Mouse (Mus musculus) limb, embryonic 15.5 days (tissue): ENCODE results near the gene Clec16a. TPM values are rescaled to one million over a fixed set of nuclear protein-coding genes. Genes with fewer than 3 reads are reported as not detected.

Experiments used
- ATAC-seq: fragments of 200-750 bp; cut with Nextera tagmentation; 2 replicates; pipeline ENCODE4 v1.8.0; 2017; ENCODE audit warnings: low read depth, moderate TSS enrichment; ENCODE audit not compliant: insufficient number of reproducible peaks, low FRiP score, low TSS enrichment
- H3K27ac ChIP-seq: fragments of 300-500 bp; sonication (generic); 2 replicates; pipeline ENCODE4 v1.5.1; 2015; ENCODE audit warnings: moderate library complexity, mild to moderate bottlenecking, inconsistent platforms
- H3K27me3 ChIP-seq: fragments of 300-500 bp; sonication (generic); 2 replicates; pipeline ENCODE4 v1.6.1; 2015; ENCODE audit warnings: inconsistent platforms
- H3K36me3 ChIP-seq: fragments of 300-500 bp; sonication (generic); 2 replicates; pipeline ENCODE4 v1.6.1; 2015; ENCODE audit warnings: inconsistent platforms
- H3K4me1 ChIP-seq: fragments of 300-500 bp; sonication (generic); 2 replicates; pipeline ENCODE4 v1.6.1; 2015; ENCODE audit warnings: inconsistent platforms
- H3K4me2 ChIP-seq: fragments of 300-500 bp; sonication (generic); 2 replicates; pipeline ENCODE4 v1.6.1; 2015; ENCODE audit warnings: mild to moderate bottlenecking, inconsistent platforms
- H3K4me3 ChIP-seq: fragments of 300-500 bp; sonication (generic); 2 replicates; pipeline ENCODE4 v1.5.1; 2015; ENCODE audit warnings: mild to moderate bottlenecking, inconsistent platforms
- H3K9ac ChIP-seq: fragments of 300-500 bp; sonication (generic); 2 replicates; pipeline ENCODE4 v1.6.1; 2015; ENCODE audit warnings: inconsistent platforms
- H3K9me3 ChIP-seq: fragments of 300-500 bp; sonication (generic); 2 replicates; pipeline ENCODE4 v1.6.1; 2016; ENCODE audit warnings: inconsistent platforms
- whole genome bisulfite sequencing: fragments of 180-500 bp; shearing (Covaris S2); methylation state at CpG from one replicate; pipeline ENCODE4 v1.1.7; 2015; 5-methylcytosine and 5-hydroxymethylcytosine counted together
- polyA plus RNA-seq: library from polyadenylated mRNA; unstranded; fragments of >200 nt; fragmentation: Nextera tagmentation; extraction: Ambion mirVana; gene quantifications from 2 replicates; pipeline ENCODE4 v1.2.1, GENCODE M21; 2015

Gene Clec16a
- polyA plus RNA-seq, 1 experiment from 2014 or later: 34.3 TPM

DNA sequence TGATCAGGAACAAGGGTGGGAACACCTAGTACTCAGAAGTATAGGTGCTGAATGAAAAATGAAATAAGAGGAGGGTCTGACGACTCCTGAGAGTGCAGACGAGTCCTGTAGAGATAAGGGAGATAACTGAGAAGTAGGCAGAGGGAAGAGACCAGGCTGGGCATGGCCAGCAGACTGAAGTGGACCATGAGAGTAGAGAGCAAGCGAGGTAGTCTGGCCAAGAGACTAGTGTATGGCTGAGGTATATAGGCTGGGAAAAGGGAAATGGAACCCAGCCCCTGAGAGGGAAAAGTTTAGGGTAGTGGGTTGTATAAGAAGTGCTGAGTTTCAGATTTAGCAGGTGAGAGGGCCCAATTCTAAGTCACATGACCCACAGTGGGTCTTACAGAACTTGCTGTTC, 84.2 kb downstream of the Clec16a start:
- Histone ChIP-seq H3K9ac (no peak overlapping the region), H3K27me3 (no peaks in the 10 kb centered on the region), H3K4me2 (no peak overlapping the region), H3K9me3 (no peaks in the 10 kb centered on the region), H3K4me1 (peaks cover 14% of the 10 kb centered on the region), H3K4me3 (no peak overlapping the region), H3K27ac (0 out of 2 replicates have a peak overlapping the region, but pooled peaks have one; percentile 5), H3K36me3 (peaks cover 16% of the 10 kb centered on the region)
- ATAC-seq: no peak
- 83% methylated on average over 3 of the region's 3 CpGs for WGBS

DNA sequence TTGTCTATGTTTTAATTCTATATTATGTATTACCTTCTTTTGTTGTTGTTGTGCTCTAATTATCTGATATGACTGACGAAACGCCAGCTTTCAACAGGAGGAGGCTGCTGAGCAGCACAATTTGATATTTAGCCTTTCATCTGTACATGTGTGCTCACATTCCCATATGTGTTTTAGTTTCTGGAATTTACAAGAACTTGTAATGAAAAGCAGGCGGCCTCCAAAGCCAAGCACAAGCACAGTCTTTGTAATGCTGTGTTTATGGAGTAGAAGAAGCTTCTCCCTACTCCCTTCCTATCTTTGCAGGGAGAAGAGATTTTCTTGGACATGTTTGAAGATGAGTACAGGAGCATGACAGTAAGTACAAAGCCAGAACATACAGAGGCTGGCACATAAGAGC, 89.8 kb downstream of the Clec16a start:
- Histone ChIP-seq H3K27me3 (no peaks in the 10 kb centered on the region), H3K9ac (no peak overlapping the region), H3K4me1 (peaks cover 31% of the 10 kb centered on the region), H3K4me3 (no peak overlapping the region), H3K9me3 (no peaks in the 10 kb centered on the region), H3K27ac (peak overlapping the region; percentile 73), H3K36me3 (peaks cover 7% of the 10 kb centered on the region; the same call in 1 of the 2 replicates), H3K4me2 (no peak overlapping the region)
- 0 out of 2 replicates have a peak, but pooled peaks have one; percentile 13 for ATAC-seq
- 34% methylated on average over 3 of the region's 3 CpGs for WGBS

DNA sequence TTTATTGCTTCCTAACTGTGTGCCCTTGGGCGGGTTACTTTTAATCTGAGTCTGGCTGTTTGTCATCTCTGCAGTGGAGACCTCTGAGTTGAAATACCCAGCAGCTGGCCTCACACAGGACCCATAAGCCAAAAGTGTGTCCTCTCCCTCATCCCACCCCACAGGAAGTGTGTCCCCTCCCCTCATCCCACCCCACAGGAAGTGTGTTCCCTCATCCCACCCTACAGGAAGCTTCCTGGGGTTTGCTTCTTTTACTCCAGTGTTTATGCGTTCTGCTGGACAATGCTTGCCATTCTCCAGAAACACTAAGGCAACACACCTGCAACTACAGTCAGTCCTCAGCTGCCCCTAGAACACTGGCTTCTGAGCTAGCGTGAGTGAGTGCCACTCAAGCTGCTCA, 92.8 kb downstream of the Clec16a start:
- Histone ChIP-seq H3K4me2 (no peak overlapping the region), H3K27me3 (no peaks in the 10 kb centered on the region), H3K27ac (no peak overlapping the region), H3K36me3 (0 out of 2 replicates have a peak, but pooled peaks cover 2% of the 10 kb centered on the region), H3K9ac (no peak overlapping the region), H3K4me1 (peaks cover 44% of the 10 kb centered on the region), H3K9me3 (no peaks in the 10 kb centered on the region), H3K4me3 (no peak overlapping the region)
- ATAC-seq: no peak
- 51% methylated on average over 3 of the region's 3 CpGs for WGBS

DNA sequence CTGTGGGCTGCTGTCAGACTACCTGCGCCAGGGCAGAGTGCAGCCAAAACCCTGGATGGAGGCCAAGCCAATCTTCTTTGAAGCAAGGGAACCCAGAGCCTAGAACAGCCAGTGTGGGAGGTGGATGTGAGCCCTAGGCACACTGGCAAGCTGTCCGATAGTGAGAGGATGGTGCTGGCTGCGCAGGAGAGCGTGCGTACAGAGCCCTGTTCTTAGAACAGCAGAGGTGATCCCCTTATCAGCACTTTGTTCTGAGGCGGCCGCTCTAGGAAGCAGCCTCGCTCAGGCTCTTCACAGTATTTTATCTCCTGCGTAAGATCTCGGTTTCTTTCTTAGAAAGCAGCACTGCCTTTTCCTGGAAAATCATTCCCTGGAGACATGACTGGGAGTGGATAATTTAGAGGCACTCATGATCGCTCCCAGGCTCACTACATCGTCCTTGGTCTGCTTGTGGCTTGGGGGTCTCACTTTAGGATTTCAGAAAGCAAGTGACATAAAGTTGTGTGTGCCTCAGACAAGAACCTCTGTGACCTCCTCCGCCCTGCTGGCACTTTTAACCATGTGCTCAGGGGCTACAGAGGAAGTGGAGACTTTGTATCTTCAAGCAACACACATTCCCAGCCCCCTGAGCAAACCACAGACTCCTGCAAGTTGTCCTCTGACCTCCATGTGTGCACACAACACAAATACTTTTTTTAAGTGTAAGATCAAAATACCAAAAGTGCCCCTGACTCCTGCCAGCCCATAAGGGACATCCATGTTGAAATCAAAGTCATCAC, 94.2 kb downstream of the Clec16a start:
- H3K27me3 ChIP-seq: no peaks in the 10 kb centered on the region
- no peak overlapping the region for H3K4me2 ChIP-seq
- H3K36me3 ChIP-seq: no peaks in the 10 kb centered on the region
- no peaks in the 10 kb centered on the region for H3K9me3 ChIP-seq
- H3K27ac ChIP-seq: no peak overlapping the region
- H3K9ac ChIP-seq: no peak overlapping the region
- WGBS: 67% methylated on average over 13 of the region's 13 CpGs
- ATAC-seq: no peak
- no peak overlapping the region for H3K4me3 ChIP-seq
- peaks cover 37% of the 10 kb centered on the region for H3K4me1 ChIP-seq

DNA sequence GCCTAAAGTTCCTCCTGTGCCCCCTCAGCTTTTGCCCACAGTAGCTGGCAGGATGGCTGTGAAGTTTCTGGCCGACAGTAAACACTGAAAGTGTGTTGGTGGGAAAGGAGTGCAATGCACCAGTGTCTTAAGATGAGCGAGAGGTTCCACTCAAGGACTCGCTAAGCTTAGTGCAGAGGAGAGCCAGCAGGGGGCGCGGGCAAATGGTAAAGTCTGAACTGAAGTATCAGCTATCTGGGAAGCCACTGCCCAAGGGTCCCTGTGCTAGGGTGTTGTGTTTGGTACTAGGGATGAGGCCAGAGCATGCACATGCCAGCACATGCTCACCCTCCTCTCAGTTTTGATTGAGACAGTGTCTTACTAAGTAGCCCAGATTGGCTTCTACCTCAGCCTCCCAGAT, 94.9 kb downstream of the Clec16a start:
- WGBS: 7% methylated on average over 5 of the region's 5 CpGs
- Histone ChIP-seq H3K4me1 (peaks cover 31% of the 10 kb centered on the region), H3K4me3 (no peak overlapping the region), H3K36me3 (no peaks in the 10 kb centered on the region), H3K27ac (no peak overlapping the region), H3K4me2 (no peak overlapping the region), H3K9ac (no peak overlapping the region), H3K27me3 (no peaks in the 10 kb centered on the region), H3K9me3 (no peaks in the 10 kb centered on the region)
- no peak for ATAC-seq

DNA sequence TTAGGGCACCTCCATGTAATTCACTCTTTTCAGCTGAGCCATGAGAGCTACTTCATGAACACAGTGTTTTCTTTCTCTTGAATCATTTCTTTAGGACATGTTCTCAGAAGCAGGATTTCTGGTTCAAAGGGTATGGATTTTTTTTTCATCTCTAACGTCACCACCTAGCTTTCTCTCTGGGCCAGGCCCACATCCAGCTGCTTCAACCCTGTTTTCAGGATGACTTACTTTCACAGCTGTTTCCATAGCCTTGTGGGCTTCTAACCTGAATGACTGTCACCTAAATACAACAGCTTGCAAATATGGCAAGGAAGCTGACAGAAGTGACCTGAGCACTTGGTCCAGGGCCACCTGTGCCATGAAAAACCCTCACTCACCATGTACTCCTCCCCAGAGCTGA, 96.0 kb downstream of the Clec16a start:
- Histone ChIP-seq H3K9ac (no peak overlapping the region), H3K4me1 (peaks cover 26% of the 10 kb centered on the region), H3K36me3 (no peaks in the 10 kb centered on the region), H3K4me2 (no peak overlapping the region), H3K27me3 (no peaks in the 10 kb centered on the region), H3K4me3 (no peak overlapping the region), H3K9me3 (no peaks in the 10 kb centered on the region), H3K27ac (no peak overlapping the region)
- ATAC-seq: no peak
- WGBS: 67% methylated on average over 1 of the region's 1 CpGs

DNA sequence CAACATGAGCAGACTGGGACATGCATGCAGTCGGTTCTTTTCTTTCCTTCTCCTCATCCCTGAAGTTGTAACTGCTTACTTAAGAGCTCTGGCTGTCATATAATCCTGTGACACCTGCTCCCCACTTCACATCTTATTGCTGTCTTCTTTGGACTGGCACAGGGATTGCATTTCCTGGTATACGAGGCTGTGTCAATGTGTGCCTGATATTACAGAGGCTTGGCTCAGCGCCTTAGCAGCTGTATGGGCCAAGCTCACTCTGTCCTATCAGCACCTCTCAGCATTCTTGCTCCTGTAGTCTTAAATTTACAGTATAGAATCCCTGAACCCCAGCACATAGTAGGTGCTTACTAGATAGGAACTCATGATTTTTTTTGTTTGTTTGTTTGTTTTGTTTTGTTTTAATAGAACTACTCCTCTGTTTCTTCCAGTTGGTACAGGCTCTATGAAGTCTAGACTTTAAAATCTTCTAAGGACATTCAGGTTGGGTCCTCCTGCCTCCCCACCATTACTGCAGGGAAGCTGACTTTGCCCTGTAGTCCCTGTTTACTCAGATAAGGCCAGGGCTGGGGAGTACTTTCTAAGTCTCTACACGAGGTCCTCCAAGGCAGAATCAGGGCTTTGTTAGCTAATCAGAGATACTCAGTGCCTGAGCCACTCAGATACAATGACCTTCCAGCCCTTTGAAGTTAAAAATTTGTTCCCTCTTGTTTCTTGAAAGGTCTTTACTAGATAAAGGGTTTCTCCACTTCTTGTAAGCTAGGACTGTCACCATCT, 97.9 kb downstream of the Clec16a start:
- H3K9ac ChIP-seq: no peak overlapping the region
- no peak overlapping the region for H3K4me2 ChIP-seq
- no peak overlapping the region for H3K4me3 ChIP-seq
- no peaks in the 10 kb centered on the region for H3K27me3 ChIP-seq
- H3K9me3 ChIP-seq: no peaks in the 10 kb centered on the region
- ATAC-seq: no peak
- peaks cover 23% of the 10 kb centered on the region for H3K4me1 ChIP-seq
- H3K36me3 ChIP-seq: no peaks in the 10 kb centered on the region
- WGBS: 39% methylated on average over 4 of the region's 4 CpGs
- H3K27ac ChIP-seq: no peak overlapping the region

DNA sequence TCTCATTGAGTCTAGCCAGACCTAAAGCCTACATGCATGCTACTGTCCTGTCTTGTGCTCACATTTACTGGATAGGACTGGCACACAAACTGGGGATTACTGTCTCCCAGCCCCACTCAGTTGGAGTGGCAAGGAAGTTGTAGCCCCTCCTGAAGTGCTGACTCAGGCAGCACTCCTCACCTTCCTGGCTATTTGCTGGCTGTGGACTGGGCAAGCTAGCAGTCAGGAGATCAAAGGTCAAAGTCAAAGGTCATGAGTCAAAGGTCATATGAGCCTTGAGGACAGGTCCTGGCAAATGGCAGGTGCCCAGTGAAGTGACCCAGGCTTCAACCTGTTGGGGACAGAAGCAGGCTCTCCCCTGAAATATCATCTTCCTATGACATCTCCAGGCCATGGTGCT, 99.1 kb downstream of the Clec16a start:
- Histone ChIP-seq H3K9me3 (no peaks in the 10 kb centered on the region), H3K4me3 (no peak overlapping the region), H3K27me3 (no peaks in the 10 kb centered on the region), H3K27ac (no peak overlapping the region), H3K4me1 (peaks cover 19% of the 10 kb centered on the region), H3K36me3 (no peaks in the 10 kb centered on the region), H3K4me2 (no peak overlapping the region), H3K9ac (no peak overlapping the region)
- ATAC-seq: peak; percentile 12; the same call in 1 of the 2 replicates

DNA sequence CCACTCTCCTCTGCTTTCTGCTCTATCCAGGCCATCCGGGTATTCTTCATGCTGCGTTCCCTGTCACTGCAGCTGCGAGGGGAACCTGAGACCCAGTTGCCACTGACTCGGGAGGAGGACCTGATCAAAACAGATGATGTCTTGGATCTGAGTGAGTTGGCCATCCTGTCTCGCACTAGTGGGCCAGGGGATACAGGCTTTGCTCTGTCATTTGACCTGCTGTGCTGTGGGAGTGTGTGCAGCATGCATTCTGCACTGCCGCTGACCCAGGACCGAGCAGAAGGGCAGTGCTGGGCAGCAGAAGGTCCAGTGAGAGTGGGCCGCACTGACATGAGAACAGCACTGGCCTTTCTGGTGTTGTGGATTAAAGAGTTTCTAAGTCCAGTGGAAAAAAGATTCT, 99.6 kb downstream of the Clec16a start:
- no peaks in the 10 kb centered on the region for H3K9me3 ChIP-seq
- 0 out of 2 replicates have a peak, but pooled peaks cover 14% of the 10 kb centered on the region for H3K4me1 ChIP-seq
- no peak overlapping the region for H3K9ac ChIP-seq
- no peak overlapping the region for H3K4me3 ChIP-seq
- no peaks in the 10 kb centered on the region for H3K27me3 ChIP-seq
- ATAC-seq: no peak
- no peaks in the 10 kb centered on the region for H3K36me3 ChIP-seq
- WGBS: 81% methylated on average over 8 of the region's 8 CpGs
- no peak overlapping the region for H3K27ac ChIP-seq
- no peak overlapping the region for H3K4me2 ChIP-seq

DNA sequence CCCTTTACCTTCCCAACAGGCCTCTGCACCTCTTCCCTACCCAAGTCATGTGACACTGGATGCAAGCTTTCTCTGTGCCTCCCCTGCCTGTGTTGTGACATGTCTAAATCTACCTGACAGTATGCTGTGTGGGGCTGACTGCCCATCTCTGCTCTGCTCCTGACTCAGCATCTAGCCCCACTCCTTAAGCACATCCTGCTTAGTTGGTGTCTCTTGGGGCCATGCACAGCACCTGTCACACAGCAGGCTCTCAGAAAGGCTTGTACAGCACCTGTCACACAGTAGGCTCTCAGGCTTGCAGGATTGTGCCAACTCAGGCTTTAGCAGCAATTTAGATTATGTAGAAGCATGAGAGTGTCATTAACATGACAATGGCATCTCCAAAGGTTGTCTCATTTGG, 106.7 kb downstream of the Clec16a start:
- Histone ChIP-seq H3K4me2 (no peak overlapping the region), H3K9me3 (no peaks in the 10 kb centered on the region), H3K4me3 (no peak overlapping the region), H3K4me1 (peaks cover 16% of the 10 kb centered on the region), H3K27me3 (no peaks in the 10 kb centered on the region), H3K27ac (no peak overlapping the region), H3K36me3 (no peaks in the 10 kb centered on the region), H3K9ac (no peak overlapping the region)
- ATAC-seq: no peak

DNA sequence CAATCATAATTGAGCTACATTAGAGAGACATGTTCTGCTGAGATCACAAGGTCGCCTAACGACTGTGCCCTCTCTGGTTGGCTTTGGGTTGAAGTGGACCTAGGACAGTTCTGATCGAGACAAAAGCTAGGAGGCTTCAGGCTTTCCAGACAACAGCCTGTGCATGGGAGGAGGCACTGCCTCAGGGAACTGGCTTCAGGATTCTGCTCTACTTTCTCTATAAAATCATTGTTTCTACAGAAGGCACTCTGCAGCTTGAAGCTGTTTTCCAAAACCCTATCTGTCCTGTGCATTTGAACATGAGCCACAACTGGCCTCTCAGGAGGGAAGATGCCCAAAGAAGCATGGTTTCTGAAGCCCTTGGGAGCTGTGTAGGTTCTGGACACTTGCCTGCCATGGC, 107.8 kb downstream of the Clec16a start:
- WGBS: 76% methylated on average over 3 of the region's 3 CpGs
- Histone ChIP-seq H3K9me3 (no peaks in the 10 kb centered on the region), H3K36me3 (no peaks in the 10 kb centered on the region), H3K4me2 (no peak overlapping the region), H3K27ac (no peak overlapping the region), H3K4me3 (no peak overlapping the region), H3K9ac (no peak overlapping the region), H3K4me1 (peaks cover 19% of the 10 kb centered on the region), H3K27me3 (no peaks in the 10 kb centered on the region)
- no peak for ATAC-seq

DNA sequence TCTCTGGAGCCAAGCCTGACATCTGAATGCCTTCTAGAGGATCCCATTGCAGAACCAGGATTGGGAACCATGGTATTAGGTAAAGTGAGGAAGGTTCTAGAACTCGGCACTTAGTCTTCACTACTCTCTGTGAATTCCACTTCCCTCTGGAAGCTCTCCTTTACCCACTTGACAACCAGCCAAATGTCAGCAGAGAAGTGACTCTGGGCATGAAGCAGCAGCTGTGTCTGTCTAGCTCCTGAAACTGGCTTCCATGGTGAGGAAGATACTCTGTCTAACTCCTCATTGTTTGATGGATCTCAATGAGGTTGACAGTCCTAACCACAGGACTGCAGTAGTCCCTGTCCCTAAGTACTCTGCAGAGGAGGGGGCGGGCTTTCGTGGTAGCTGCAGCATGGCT, 110.1 kb downstream of the Clec16a start:
- no peak overlapping the region for H3K4me3 ChIP-seq
- peaks cover 22% of the 10 kb centered on the region for H3K4me1 ChIP-seq
- no peaks in the 10 kb centered on the region for H3K27me3 ChIP-seq
- no peaks in the 10 kb centered on the region for H3K36me3 ChIP-seq
- H3K9me3 ChIP-seq: no peaks in the 10 kb centered on the region
- ATAC-seq: no peak
- no peak overlapping the region for H3K27ac ChIP-seq
- WGBS: 70% methylated on average over 3 of the region's 3 CpGs
- no peak overlapping the region for H3K4me2 ChIP-seq
- H3K9ac ChIP-seq: no peak overlapping the region
